Mouse (Mus musculus) cerebellum, adult 9-11 months (tissue): ENCODE data around the gene Gpr119.
A peak's percentile ranks its signal among the peaks of the same experiment; 100 is the strongest.

Experiments
- DNase-seq: peaks from one replicate; pipeline ENCODE4 v3.0.0; 2022

Gpr119 gene

GRCm38 (mm10) chrX:48674171-48674570 lies at the start of gene Gpr119:
Gpr119 (minus strand) TSS chrX:48674478.
- no peak for DNase-seq

DNA sequence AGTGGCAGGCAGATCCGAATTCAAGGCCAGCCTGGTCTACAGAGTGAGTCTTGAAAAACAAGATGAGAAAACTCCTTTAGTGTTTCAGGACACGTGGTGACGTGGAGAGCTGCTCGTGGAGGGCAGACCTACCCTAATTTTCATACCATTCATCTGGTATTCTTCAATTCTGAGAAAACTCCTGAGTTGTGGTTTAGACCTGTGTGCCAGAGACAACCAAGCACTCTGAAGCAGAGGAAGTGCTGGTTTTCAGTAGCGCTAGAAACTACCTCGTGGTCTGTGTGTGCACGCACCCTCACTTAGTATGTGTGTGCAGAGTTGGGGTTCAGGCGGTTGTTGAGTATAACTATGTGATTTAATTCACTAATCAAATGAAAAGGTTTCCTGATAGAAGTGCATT lies 38.6 kb upstream of the Gpr119 start:
- no peak for DNase-seq

DNA sequence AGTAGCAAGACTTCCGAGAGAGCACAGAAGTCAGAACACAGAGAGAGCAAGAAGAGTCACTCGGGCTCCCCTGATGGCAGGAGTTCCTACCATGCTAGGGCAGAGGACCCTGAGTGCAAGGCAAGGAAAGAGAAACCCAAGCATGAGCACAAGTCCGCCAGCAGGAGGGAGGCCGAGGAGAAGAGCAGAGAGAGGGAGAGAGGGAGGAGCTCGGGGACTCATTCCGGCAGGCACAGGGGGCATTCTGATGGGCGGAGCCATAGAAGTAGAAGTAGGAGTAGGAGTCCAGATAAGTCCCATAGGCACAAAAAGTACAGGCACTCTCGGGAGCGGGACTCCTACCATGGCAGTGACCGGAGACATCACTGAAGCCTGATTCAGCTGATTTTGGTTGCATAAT lies 35.4 kb upstream of the Gpr119 start:
- no peak for DNase-seq

GRCm38 (mm10) chrX:48694864-48695371 lies 20.6 kb upstream of the Gpr119 start, which contains the start of gene Rbmx2:
Rbmx2 (plus strand) TSS chrX:48695004.
- peak; percentile 94 for DNase-seq

DNA sequence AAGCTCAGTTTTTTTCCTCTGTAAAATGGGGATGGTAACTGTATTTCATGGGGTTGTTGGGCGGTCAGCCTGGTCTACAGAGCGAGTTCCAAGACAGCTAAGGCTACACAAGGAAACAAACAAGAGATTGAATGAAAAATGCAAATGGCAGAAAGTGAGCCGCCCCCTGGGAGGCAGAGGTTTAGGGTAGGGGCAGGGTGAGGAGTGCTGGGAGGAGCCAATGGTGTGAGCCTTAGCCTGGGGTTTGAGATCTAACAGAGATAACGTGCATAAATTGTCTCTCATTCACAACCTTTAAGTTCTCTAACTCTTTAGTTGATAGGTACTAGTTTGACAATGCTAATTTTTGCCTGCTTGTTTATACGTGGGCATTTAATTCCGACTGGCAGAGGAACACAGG lies 20.2 kb upstream of the Gpr119 start:
- DNase-seq, result no peak

- DNase-seq, result no peak
Observed at GRCm38 (mm10) chrX:48683857-48684256, 9.6 kb upstream of the Gpr119 start.

GRCm38 (mm10) chrX:48683451-48683850 lies 9.2 kb upstream of the Gpr119 start:
- DNase-seq, result peak; percentile 10

DNA sequence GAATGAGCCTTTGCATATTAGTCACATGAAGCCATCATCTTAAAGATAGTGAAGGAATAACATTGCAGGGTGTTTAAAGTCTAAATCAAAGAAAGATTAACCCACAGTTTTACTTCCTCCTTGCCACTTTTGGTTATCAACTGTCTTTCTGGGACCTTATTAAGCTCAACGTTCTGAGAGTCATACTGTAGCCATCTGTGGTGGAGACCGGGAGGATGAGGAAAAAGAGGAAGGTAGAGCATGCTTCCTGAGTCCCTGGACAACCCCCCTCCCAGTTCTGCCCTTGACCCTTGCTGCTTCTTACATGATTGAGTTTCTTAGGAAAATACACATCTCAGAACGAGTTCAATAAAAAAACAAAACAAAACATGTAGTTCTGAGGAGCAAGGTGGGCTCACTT lies 2.6 kb downstream of the Gpr119 start:
- no peak for DNase-seq

DNA sequence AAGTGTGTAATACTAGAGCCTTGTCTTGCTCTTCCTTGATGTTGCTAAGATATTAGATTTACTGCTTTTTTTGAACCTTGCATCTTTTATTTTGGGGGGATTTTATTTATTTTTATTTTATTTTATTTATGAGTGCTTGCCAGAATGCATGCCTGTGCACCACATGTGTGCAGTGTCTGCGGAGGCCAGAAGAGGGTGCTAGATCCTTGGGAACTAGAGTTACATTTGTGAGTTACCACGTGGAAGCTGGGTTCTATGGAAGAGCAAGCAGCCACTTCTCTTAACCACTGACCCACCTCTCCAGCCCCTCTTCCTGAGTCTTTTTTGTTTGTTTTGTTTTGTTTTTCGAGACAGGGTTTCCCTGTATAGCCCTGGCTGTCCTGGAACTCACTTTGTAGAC lies 4.7 kb downstream of the Gpr119 start:
- DNase-seq, result no peak

DNA sequence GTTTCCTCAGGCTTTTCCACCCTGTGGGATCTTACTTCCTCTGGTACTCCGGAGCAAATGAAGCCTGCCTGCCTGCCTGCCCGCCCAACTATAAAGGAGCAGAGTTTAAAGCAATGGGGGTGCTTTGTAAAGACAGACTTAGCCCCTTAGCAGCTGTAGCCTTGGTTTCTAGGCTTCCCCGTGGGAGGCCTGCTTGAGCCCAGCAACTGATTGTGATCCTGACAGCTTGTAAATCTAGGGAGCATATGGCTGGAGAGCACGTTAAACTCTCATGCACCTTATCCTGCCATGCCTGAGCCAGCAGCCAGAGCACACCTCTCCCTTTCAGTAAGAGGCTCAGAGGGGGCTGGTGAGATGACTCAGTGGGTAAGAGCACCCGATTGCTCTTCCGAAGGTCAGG lies 7.5 kb downstream of the Gpr119 start:
- peak; percentile 2 for DNase-seq

DNA sequence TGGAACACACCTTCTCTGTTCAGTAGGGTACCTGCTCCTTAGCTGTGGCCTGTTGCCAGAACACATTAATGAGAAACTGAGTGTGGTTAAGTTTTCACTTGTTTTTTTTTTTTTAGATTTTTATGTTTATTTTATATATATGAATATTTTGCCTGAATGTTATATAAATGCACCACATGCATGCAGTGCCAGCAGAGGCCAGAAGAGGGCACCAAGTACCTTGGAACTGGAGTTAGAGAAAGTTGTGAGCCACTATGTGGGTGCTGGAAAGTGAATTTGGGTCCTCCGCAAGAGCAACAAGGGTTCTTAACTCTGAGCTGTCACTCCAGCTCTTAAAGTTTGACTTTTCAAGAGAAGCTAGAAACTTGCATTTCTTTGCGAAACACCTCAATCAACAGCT lies 30.2 kb downstream of the Gpr119 start:
- peak; percentile 8 for DNase-seq

DNA sequence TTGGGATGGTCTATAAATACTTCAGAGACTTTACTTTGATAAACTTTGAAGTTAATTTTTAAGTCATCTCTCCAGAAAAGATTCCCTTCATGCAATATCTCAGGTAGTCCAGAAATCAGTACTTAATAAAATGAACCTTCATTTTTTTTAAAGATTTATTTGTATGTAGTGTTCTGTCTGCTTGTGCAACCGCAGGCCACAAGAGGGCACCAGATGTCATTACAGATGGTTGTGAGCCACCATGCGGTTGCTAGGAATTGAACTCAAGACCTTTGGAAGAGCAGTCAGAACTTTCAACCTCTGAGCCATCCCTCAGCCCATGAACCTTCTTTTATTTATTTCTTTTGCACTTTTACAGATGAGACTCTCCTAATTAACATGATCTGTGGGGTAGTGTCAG lies 37.2 kb downstream of the Gpr119 start:
- DNase-seq, result no peak

DNA sequence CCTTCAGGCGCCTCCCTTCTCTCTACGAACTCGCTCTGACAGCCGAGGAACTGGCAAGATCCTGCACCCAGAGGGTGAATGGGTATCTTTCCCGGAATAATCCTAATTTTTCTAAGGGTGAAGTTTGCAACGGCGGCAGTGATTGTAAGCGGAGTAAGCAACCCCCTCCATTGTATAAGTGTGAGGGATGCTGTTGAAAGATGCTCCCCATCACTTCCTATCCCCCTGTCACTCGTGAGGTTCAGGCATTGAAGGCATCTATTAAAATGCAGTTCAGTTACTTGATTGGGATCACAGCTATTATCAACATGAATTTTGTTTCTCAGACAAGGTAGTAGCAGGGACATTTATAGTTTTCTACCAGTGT lies 50.2 kb downstream of the Gpr119 start:
- no peak for DNase-seq

DNA sequence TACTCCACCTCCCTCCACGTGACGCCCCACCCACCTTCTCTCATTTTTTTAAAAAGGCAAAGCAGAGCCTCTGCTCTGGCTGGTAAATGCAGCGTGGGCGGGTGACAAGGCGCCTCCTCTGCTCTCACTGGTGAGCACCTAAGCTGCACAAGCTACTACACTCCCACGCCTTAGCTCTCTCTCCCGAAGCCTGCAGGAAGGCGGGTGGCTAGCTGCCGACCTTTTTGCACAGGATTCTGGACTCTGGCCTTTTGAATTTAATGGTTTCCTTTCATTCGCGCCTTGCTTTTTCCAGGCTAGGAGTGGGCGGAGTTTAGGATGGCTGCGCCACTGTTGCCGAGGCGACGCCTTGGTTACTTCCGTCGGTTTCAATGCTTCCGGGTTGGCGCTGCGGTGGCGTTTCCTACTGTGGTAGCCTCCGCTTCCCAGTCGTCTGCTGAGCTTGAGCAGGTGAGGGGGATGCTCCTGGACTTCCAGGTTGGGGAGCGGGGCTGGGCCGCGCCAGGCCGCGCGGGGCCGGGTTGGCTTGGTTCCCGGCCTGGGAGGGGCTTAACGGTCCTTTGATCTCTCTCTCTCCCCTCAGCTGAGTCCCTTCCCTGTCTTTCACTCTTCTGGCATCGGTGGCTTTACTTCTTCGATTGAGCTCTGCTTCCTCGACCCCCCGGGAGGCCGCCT lies 50.8 kb downstream of the Gpr119 start, which contains the start of gene Slc25a14:
Gene Slc25a14 (plus strand): TSS at position 35 of the 675 bp plus-strand sequence.
- DNase-seq, result peak; percentile 85

DNA sequence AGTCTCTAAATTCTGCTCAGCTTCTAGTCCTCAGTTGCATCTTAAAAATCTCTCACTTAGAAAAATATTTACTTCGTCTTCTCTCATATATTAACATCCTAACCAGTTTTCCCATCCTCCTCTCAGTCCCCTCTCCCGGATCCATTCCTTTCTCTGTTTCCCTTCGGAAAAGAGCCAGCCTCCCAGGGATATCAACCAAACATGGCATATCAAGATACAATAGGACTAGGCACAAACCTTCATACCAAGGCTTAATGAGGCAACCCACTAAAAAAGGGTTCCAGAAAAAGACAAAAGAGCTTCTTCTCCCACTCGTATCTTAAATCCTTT lies 51.3 kb downstream of the Gpr119 start:
- no peak for DNase-seq
